Mouse (Mus musculus) neural tube, embryonic 11.5 days (tissue): Measurements from ENCODE around the gene Ttll7. TPM values are rescaled to one million over a fixed set of nuclear protein-coding genes. Genes with fewer than 3 reads are reported as not detected.

Experiments used
- ATAC-seq: fragments of 200-750 bp; cut with Nextera tagmentation; 2 replicates; pipeline ENCODE4 v1.8.0; 2017; ENCODE audit warnings: moderate number of reproducible peaks, mild to moderate bottlenecking, moderate TSS enrichment, moderate library complexity; ENCODE audit not compliant: insufficient read depth, low FRiP score, low TSS enrichment
- DNase-seq: peaks from one replicate; pipeline ENCODE4 v3.0.0-alpha.2; 2015; ENCODE audit warnings: low spot score
- H3K27ac ChIP-seq: fragments of 300-500 bp; sonication (generic); 2 replicates; pipeline ENCODE4 v1.5.1; 2014; ENCODE audit warnings: low read depth, mild to moderate bottlenecking, low read length
- H3K27me3 ChIP-seq: fragments of 300-500 bp; sonication (generic); 2 replicates; pipeline ENCODE4 v1.6.1; 2014; ENCODE audit warnings: mild to moderate bottlenecking, low read length, mixed read lengths; ENCODE audit not compliant: control insufficient read depth, insufficient read depth
- H3K36me3 ChIP-seq: fragments of 300-500 bp; sonication (generic); 2 replicates; pipeline ENCODE4 v1.6.1; 2014; ENCODE audit warnings: mild to moderate bottlenecking, low read length, moderate library complexity, mixed read lengths; ENCODE audit not compliant: control insufficient read depth, insufficient read depth
- H3K4me1 ChIP-seq: fragments of 300-500 bp; sonication (generic); 2 replicates; pipeline ENCODE4 v1.6.1; 2014; ENCODE audit warnings: low read length, mixed read lengths; ENCODE audit not compliant: control insufficient read depth, insufficient read depth
- H3K4me2 ChIP-seq: fragments of 300-500 bp; sonication (generic); 2 replicates; pipeline ENCODE4 v1.6.1; 2014; ENCODE audit warnings: low read depth, mild to moderate bottlenecking, moderate library complexity
- H3K4me3 ChIP-seq: fragments of 300-500 bp; sonication (generic); 2 replicates; pipeline ENCODE4 v1.5.1; 2014; ENCODE audit warnings: low read depth, low read length
- H3K9ac ChIP-seq: fragments of 300-500 bp; sonication (generic); 2 replicates; pipeline ENCODE4 v1.6.1; 2014; ENCODE audit warnings: mild to moderate bottlenecking, low read length
- H3K9me3 ChIP-seq: fragments of 300-500 bp; sonication (generic); 2 replicates; pipeline ENCODE4 v1.6.1; 2016; ENCODE audit warnings: low read length; ENCODE audit not compliant: control insufficient read depth
- WGBS: fragments of 180-500 bp; shearing (Covaris S2); extraction: QIAGEN DNeasy Blood & Tissue Kit; methylation state at CpG from one replicate; pipeline ENCODE4 v1.1.7; 2014; 5-methylcytosine and 5-hydroxymethylcytosine counted together
- polyA plus RNA-seq: library from polyadenylated mRNA; unstranded; fragments of >200 nt; fragmentation: Nextera tagmentation; extraction: Ambion mirVana; gene quantifications from 2 replicates; pipeline ENCODE4 v1.2.1, GENCODE M21; 2014

Gene Ttll7
- polyA plus RNA-seq, 1 experiment from 2014 or later = 16.5 TPM

DNA sequence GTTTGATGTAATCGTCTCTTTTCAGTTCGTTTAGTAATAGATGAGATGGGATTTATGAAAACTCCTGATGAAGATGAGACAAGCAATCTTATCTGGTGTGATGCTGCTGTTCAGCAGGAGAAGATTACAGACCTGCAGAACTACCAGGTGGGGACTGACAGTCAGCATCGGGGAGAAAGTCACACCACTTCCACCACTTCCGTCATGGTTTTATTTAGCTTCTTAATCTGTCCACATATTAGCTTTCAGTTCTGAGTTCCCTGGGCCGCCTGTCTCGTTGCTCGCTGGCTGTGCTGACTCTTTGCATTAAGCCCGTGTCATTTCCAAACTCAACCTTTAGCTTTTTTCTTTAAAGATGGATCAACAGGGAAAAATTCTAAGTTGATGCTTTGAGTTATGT, 44.4 kb downstream of the Ttll7 start:
- Histone ChIP-seq H3K9me3 (no peaks in the 10 kb centered on the region), H3K27ac (no peak overlapping the region), H3K4me1 (no peaks in the 10 kb centered on the region), H3K27me3 (no peaks in the 10 kb centered on the region), H3K9ac (no peak overlapping the region), H3K4me2 (no peak overlapping the region), H3K4me3 (no peak overlapping the region), H3K36me3 (no peaks in the 10 kb centered on the region)
- DNase-seq (no peak), ATAC-seq (no peak)
- WGBS = 85% methylated on average over 8 of the region's 8 CpGs

DNA sequence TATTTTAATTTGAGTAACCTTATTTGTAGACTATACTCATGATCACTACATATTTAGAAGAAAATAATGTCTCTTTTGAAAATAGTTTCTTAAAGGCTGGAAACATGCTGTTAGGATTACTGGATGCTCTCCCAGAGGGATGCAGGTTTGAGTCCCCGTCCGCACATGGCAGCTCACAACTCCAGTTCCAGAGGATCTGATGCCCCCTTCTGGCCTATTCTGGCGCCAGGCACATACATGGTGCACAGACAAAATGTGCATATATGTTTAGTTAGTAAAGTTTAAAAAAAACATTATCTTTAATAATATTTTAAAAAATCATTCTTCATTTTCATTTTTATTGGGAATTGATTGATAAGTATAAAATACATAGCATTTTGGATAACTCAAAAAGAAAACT, 47.9 kb downstream of the Ttll7 start:
- H3K4me1 ChIP-seq = no peaks in the 10 kb centered on the region
- ATAC-seq = no peak
- H3K9ac ChIP-seq = no peak overlapping the region
- WGBS = 81% methylated on average over 3 of the region's 3 CpGs
- H3K27ac ChIP-seq = no peak overlapping the region
- no peaks in the 10 kb centered on the region for H3K36me3 ChIP-seq
- DNase-seq = no peak
- H3K27me3 ChIP-seq = no peaks in the 10 kb centered on the region
- no peak overlapping the region for H3K4me2 ChIP-seq
- H3K9me3 ChIP-seq = no peaks in the 10 kb centered on the region
- no peak overlapping the region for H3K4me3 ChIP-seq

DNA sequence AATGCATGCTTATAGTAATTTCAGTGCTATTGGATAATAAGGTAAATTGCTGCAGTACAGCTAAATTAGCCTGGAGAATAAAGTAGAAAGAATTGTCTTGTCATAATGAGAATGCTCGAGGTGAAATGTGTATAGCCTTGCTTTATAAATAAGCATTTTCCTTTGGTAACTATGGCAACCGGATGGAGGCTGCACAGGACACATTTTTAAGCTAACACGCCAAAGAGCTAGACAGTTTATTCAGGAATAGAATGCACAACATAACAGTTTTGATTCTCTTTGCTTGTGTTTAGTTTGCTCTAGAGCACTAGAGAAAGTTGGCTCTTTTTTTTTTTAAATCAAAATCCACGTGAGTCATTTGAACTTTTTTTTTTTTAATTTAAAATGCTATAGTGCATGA, 49.6 kb downstream of the Ttll7 start:
- Histone ChIP-seq H3K27me3 (no peaks in the 10 kb centered on the region), H3K4me2 (no peak overlapping the region), H3K9me3 (no peaks in the 10 kb centered on the region), H3K36me3 (no peaks in the 10 kb centered on the region), H3K27ac (no peak overlapping the region), H3K4me3 (no peak overlapping the region), H3K9ac (no peak overlapping the region), H3K4me1 (no peaks in the 10 kb centered on the region)
- ATAC-seq (no peak), DNase-seq (no peak)
- 68% methylated on average over 4 of the region's 4 CpGs for WGBS

DNA sequence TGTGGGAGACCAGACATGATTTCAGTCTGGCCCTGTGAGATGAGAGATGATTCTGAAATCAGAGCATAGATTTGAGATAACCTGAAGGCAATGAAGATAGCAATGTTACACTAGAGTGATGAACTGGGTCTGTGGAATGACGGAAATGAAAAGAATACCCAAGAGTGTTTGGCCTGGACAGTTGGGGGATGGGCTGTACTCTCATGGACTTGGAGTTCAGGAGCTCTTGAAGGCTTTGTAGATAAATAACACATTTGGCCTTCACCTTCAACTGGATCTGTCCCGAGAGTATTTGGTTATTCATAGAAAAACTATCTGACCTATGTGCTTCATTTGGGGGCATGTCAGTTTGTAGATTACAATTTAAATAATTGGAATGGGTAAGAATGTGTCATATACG, 53.4 kb downstream of the Ttll7 start:
- H3K4me3 ChIP-seq = no peak overlapping the region
- H3K36me3 ChIP-seq = no peaks in the 10 kb centered on the region
- no peaks in the 10 kb centered on the region for H3K4me1 ChIP-seq
- H3K4me2 ChIP-seq = no peak overlapping the region
- DNase-seq = no peak
- no peak overlapping the region for H3K27ac ChIP-seq
- no peak overlapping the region for H3K9ac ChIP-seq
- H3K9me3 ChIP-seq = no peaks in the 10 kb centered on the region
- WGBS = 81% methylated on average over 3 of the region's 3 CpGs
- no peaks in the 10 kb centered on the region for H3K27me3 ChIP-seq
- ATAC-seq = no peak

DNA sequence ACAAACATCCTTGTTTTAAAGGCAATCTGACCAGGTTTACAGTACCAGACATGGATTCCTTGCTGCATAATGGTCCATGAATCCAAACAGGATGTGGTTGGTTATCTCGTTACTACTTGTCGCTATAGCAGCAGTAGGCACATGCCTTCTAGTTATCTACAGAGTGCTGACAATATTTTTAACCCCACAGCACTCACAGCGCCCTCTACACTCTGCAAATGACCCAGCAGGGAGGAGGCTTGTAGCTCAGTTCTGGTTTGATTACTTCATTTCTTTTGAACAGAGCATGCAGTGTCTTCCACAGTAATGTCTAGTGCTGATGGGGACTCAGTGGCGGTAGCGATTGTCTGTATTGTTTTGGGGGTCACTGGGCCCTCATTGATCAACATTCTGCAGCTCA, 56.8 kb downstream of the Ttll7 start:
- H3K4me2 ChIP-seq = no peak overlapping the region
- H3K4me1 ChIP-seq = no peaks in the 10 kb centered on the region
- no peak overlapping the region for H3K27ac ChIP-seq
- no peak overlapping the region for H3K4me3 ChIP-seq
- ATAC-seq = no peak
- H3K9ac ChIP-seq = no peak overlapping the region
- H3K36me3 ChIP-seq = no peaks in the 10 kb centered on the region
- H3K9me3 ChIP-seq = no peaks in the 10 kb centered on the region
- 81% methylated on average over 5 of the region's 5 CpGs for WGBS
- no peak for DNase-seq
- H3K27me3 ChIP-seq = no peaks in the 10 kb centered on the region

DNA sequence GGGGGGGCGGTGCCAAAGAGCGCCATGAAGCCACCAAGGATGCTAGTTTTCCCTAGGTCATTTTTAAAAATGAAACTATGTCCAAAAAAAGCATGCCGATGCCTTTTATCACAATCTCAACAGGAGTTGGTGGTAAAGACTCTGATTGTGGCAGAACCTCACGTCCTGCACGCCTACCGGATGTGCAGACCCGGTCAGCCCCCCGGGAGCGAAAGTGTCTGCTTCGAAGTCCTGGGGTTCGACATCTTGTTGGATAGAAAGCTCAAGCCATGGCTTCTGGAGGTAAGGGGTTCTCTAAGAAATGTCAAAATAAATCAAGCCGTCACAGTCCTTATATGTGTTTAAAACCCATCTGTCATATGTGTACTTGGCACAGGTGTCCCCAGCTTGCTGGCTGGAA, 60.9 kb downstream of the Ttll7 start:
- Histone ChIP-seq H3K4me3 (no peak overlapping the region), H3K27ac (no peak overlapping the region), H3K9me3 (no peaks in the 10 kb centered on the region), H3K4me1 (no peaks in the 10 kb centered on the region), H3K9ac (no peak overlapping the region), H3K4me2 (no peak overlapping the region), H3K36me3 (no peaks in the 10 kb centered on the region), H3K27me3 (no peaks in the 10 kb centered on the region)
- DNase-seq = no peak
- WGBS = 97% methylated on average over 12 of the region's 12 CpGs
- ATAC-seq = no peak

DNA sequence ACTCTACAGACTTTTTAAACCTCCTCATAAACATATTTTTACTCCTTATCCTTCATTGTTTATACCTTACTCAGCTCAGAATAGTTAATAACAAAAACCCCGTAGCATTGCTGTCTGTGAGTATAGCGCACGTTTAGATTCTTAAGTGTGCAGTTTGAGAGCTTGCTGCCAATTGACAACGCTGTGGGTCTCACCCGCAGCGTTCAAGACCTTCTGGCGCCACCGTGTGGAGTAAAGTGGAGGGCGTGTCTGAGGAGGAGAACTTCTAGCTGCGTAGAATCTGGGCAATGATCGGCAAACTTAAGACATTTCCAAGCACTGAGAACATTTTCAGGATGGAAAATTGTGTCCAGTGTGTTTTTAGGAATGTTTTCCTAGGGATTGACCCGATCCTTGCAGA, 62.6 kb downstream of the Ttll7 start:
- no peak overlapping the region for H3K27ac ChIP-seq
- no peaks in the 10 kb centered on the region for H3K36me3 ChIP-seq
- DNase-seq (peak; percentile 85), ATAC-seq (peak; percentile 61; the same call in 1 of the 2 replicates)
- H3K9ac ChIP-seq = no peak overlapping the region
- 19% methylated on average over 12 of the region's 12 CpGs for WGBS
- no peaks in the 10 kb centered on the region for H3K4me1 ChIP-seq
- no peaks in the 10 kb centered on the region for H3K9me3 ChIP-seq
- H3K27me3 ChIP-seq = no peaks in the 10 kb centered on the region
- no peak overlapping the region for H3K4me3 ChIP-seq
- H3K4me2 ChIP-seq = no peak overlapping the region

DNA sequence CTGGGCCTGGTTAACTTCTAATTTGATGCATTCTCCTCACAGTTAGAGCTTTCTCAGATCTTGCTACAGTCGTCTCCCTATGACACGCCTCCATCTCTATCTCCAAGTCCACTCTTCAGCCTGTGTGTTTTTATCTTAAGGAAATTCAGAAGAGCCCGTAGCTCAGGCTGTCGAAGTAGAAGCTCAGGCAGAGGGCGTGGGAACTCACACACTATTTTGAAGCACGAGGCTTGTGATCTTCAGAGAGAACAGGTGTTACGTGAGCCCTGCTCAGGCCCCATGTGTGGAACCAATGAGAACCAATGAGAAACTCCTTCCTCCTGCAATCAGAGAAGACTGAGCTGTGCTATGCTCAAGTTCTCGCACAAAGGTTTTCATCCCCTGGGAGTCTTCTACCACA, 65.7 kb downstream of the Ttll7 start:
- H3K27ac ChIP-seq = no peak overlapping the region
- DNase-seq = no peak
- H3K36me3 ChIP-seq = no peaks in the 10 kb centered on the region
- H3K4me3 ChIP-seq = no peak overlapping the region
- no peaks in the 10 kb centered on the region for H3K27me3 ChIP-seq
- H3K9ac ChIP-seq = no peak overlapping the region
- H3K9me3 ChIP-seq = no peaks in the 10 kb centered on the region
- WGBS = 75% methylated on average over 8 of the region's 8 CpGs
- H3K4me1 ChIP-seq = no peaks in the 10 kb centered on the region
- no peak overlapping the region for H3K4me2 ChIP-seq
- ATAC-seq = no peak

DNA sequence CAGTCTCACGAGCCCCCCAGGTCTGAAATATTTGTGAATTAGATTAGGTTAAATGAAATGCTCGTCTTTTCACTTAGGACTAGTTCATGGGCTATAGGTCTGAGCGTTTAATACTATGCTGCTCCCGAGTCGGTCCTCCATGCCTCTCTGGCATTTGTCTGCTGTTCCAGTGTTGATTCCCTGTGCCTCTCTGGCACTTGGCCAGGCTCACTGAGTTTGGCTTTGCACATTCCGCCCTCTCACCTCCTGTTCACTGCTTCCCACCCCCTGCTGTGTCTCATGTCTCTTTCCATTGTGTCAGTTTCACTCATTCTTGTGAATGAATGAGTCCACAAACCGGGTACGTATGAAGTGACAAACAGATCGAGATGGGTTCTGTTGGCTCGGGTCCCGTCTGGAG, 66.2 kb downstream of the Ttll7 start:
- Histone ChIP-seq H3K4me2 (no peak overlapping the region), H3K9me3 (no peaks in the 10 kb centered on the region), H3K27ac (no peak overlapping the region), H3K4me1 (no peaks in the 10 kb centered on the region), H3K27me3 (no peaks in the 10 kb centered on the region), H3K9ac (no peak overlapping the region), H3K36me3 (no peaks in the 10 kb centered on the region), H3K4me3 (no peak overlapping the region)
- DNase-seq = no peak
- 88% methylated on average over 11 of the region's 11 CpGs for WGBS
- ATAC-seq = no peak
